Mouse (Mus musculus): ENCODE measurements around the gene Cela3a. TPM values are rescaled to one million over a fixed set of nuclear protein-coding genes. Genes with fewer than 3 reads are reported as not detected.

Gene Cela3a
- total and polyA plus RNA-seq, 3 experiments, result not detected

DNA sequence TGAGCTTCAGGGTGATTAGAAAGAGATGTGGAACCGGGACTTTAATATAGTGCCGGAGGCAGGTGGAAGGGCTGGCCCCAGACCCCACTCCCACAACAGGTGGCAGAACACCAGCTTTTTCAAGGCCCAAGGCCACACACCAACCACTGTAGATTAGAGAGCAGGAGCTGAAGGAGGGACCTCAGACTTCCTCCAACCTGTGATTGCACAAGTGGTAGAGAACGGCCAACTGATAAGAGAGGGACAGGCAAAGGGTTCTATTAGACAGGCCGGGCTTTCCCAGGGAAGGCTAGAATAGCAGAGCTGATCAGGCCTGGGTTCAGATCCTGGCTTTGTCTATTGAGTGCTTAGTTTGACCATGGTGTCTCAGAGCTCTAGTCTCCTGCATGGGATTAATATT lies 20.9 kb upstream of the Cela3a start, which contains the start of gene Cela3b:
Gene Cela3b (minus strand): TSS at position 39 of the 400 bp plus-strand sequence.
- no peaks in the 10 kb centered on the region for H3K4me1 ChIP-seq (ENCODE audit: control insufficient read depth in 1 of 2, insufficient read depth in 2 of 2, low read length in 2 of 2)

GRCm38 (mm10) chr4:137417712-137418564 lies 8.3 kb upstream of the Cela3a start:
- Histone ChIP-seq H3K9me3 (replicated peaks; ENCODE audit: insufficient read depth, low read length) (no peaks in the 10 kb centered on the region), H3K27me3 (ENCODE audit: control insufficient read depth in 1 of 2, insufficient read depth in 2 of 2, low read length in 2 of 2) (no peaks in the 10 kb centered on the region), H3K27ac (ENCODE audit: control insufficient read depth, low read depth, low read length) (no peak overlapping the region), H3K4me3 (ENCODE audit: control insufficient read depth in 1 of 2, insufficient read depth in 1 of 2, low read depth in 2 of 2, low read length in 2 of 2) (no peak overlapping the region), H3K36me3 (ENCODE audit: control insufficient read depth in 1 of 2, insufficient read depth in 2 of 2, low read length in 2 of 2) (peaks cover 0 to 2% of the 10 kb centered on the region in 2 experiments; a peak in 1 of 4 replicates), H3K9ac (ENCODE audit: control insufficient read depth, low read depth, low read length, poor library complexity, severe bottlenecking) (no peak overlapping the region), H3K79me2 (ENCODE audit: control insufficient read depth, insufficient read depth, low read length, poor library complexity) (no peaks in the 10 kb centered on the region), H3K4me1 (ENCODE audit: control insufficient read depth in 1 of 2, insufficient read depth in 2 of 2, low read length in 2 of 2) (no peaks in the 10 kb centered on the region)
- TF ChIP-seq USF1 (IDR thresholded peaks at IDR 0.05; ENCODE audit: low read depth, low read length) (peak; percentile 56; the same call in 1 of the 2 replicates), ZNF384 (IDR thresholded peaks at IDR 0.05; ENCODE audit: low read depth, low read length) (no peak)
- DNase-seq (ENCODE audit: low read depth, low spot score), result peak; percentile 46

More for the DNA sequence above, 20.9 kb upstream of the Cela3a start, which contains the start of gene Cela3b:
- no peak within 1 kb of the TSS for H3K27ac ChIP-seq (ENCODE audit: control insufficient read depth, low read depth, low read length)
- H3K79me2 ChIP-seq (ENCODE audit: control insufficient read depth, insufficient read depth, low read length, poor library complexity), result no peaks in the 10 kb centered on the region
- H3K9ac ChIP-seq (ENCODE audit: control insufficient read depth, low read depth, low read length, poor library complexity, severe bottlenecking), result no peak within 1 kb of the TSS
- H3K36me3 ChIP-seq (ENCODE audit: control insufficient read depth in 1 of 2, insufficient read depth in 2 of 2, low read length in 2 of 2), result no peaks in the 10 kb centered on the region
- no peak for TF ChIP-seq ETS1 (IDR thresholded peaks at IDR 0.05; ENCODE audit: low read depth, low read length)
- peak in 1 of 2 experiments; percentile 52; a peak in 3 of 4 replicates for TF ChIP-seq EP300 (IDR thresholded peaks at IDR 0.05; ENCODE audit: low read depth in 1 of 2, low read length in 2 of 2)
- TF ChIP-seq HCFC1 (IDR thresholded peaks at IDR 0.05; ENCODE audit: low read depth, low read length), result no peak
- peak; percentile 36; the same call in 1 of the 2 replicates for TF ChIP-seq TCF12 (IDR thresholded peaks at IDR 0.05; ENCODE audit: low read depth, low read length)
- peak; percentile 57 for TF ChIP-seq GATA1 (IDR thresholded peaks at IDR 0.05; ENCODE audit: low read depth, low read length)
- no peak for TF ChIP-seq NRF1 (IDR thresholded peaks at IDR 0.05; ENCODE audit: insufficient read depth, low read depth, low read length, poor library complexity, severe bottlenecking)
- no peak for TF ChIP-seq POLR2AphosphoS5 (IDR thresholded peaks at IDR 0.05; ENCODE audit: borderline replicate concordance, low read depth, low read length)
- no peak for TF ChIP-seq ZKSCAN1 (IDR thresholded peaks at IDR 0.05; ENCODE audit: low read depth, low read length)
- no peak for TF ChIP-seq RAD21 (IDR thresholded peaks at IDR 0.05; ENCODE audit: low read depth, low read length)
- no peak for TF ChIP-seq E2F4 (IDR thresholded peaks at IDR 0.05; ENCODE audit: borderline replicate concordance, low read depth, low read length)
- TF ChIP-seq MYB (IDR thresholded peaks at IDR 0.05; ENCODE audit: low read depth, low read length), result no peak
- TF ChIP-seq KAT2A (conservative IDR thresholded peaks at IDR 0.05; ENCODE audit: low read depth, low read length), result no peak
- TF ChIP-seq MEF2A (IDR thresholded peaks at IDR 0.05; ENCODE audit: extremely low read depth, insufficient replicate concordance, low read depth, low read length, poor library complexity, severe bottlenecking), result no peak
- DNase-seq (ENCODE audit: low read depth, low spot score), result peak; percentile 49
- no peak within 1 kb of the TSS for H3K4me3 ChIP-seq (ENCODE audit: control insufficient read depth in 1 of 2, insufficient read depth in 1 of 2, low read depth in 2 of 2, low read length in 2 of 2)
- no peaks in the 10 kb centered on the region for H3K9me3 ChIP-seq (replicated peaks; ENCODE audit: insufficient read depth, low read length)
- no peaks in the 10 kb centered on the region for H3K27me3 ChIP-seq (ENCODE audit: control insufficient read depth in 1 of 2, insufficient read depth in 2 of 2, low read length in 2 of 2)

All from MEL (cell line).